Mouse (Mus musculus) limb, embryonic 14.5 days (tissue): ENCODE data around the gene Anks1b. TPM values are rescaled to one million over a fixed set of nuclear protein-coding genes. Genes with fewer than 3 reads are reported as not detected.

Experiments
- ATAC-seq: fragments of 200-750 bp; cut with Nextera tagmentation; 2 replicates; pipeline ENCODE4 v1.8.0; 2017; ENCODE audit warnings: low read depth, moderate number of reproducible peaks, moderate TSS enrichment; ENCODE audit not compliant: low FRiP score
- DNase-seq: peaks from one replicate; pipeline ENCODE4 v3.0.0-alpha.2; 2015; ENCODE audit warnings: low spot score
- H3K27ac ChIP-seq: fragments of 300-500 bp; sonication (generic); replicated peaks from 2 replicates; pipeline ENCODE4 v1.5.1; 2014; ENCODE audit warnings: low read depth, mild to moderate bottlenecking, low read length, moderate library complexity, mixed read lengths
- H3K27me3 ChIP-seq: fragments of 300-500 bp; sonication (generic); 2 replicates; pipeline ENCODE4 v1.6.1; 2014; ENCODE audit warnings: low read length, mixed read lengths; ENCODE audit not compliant: control insufficient read depth, insufficient read depth
- H3K36me3 ChIP-seq: fragments of 300-500 bp; sonication (generic); 2 replicates; pipeline ENCODE4 v1.6.1; 2014; ENCODE audit warnings: mild to moderate bottlenecking, low read length, moderate library complexity, mixed read lengths; ENCODE audit not compliant: control insufficient read depth, insufficient read depth
- H3K4me1 ChIP-seq: fragments of 300-500 bp; sonication (generic); 2 replicates; pipeline ENCODE4 v1.6.1; 2014; ENCODE audit warnings: antibody characterized with exemption, low read length, mixed read lengths; ENCODE audit not compliant: control insufficient read depth, insufficient read depth
- H3K4me2 ChIP-seq: fragments of 300-500 bp; sonication (generic); replicated peaks from 2 replicates; pipeline ENCODE4 v1.6.1; 2014; ENCODE audit warnings: low read depth, mild to moderate bottlenecking, low read length, moderate library complexity; ENCODE audit not compliant: severe bottlenecking
- H3K4me3 ChIP-seq: fragments of 300-500 bp; sonication (generic); replicated peaks from 2 replicates; pipeline ENCODE4 v1.5.1; 2014; ENCODE audit warnings: low read length
- H3K9ac ChIP-seq: fragments of 300-500 bp; sonication (generic); 2 replicates; pipeline ENCODE4 v1.6.1; 2014; ENCODE audit warnings: mild to moderate bottlenecking, low read depth, low read length, moderate library complexity; ENCODE audit not compliant: severe bottlenecking
- H3K9me3 ChIP-seq: fragments of 300-500 bp; sonication (generic); 2 replicates; pipeline ENCODE4 v1.6.1; 2016; ENCODE audit warnings: low read length; ENCODE audit not compliant: control insufficient read depth
- POLR2A ChIP-seq: fragments of 200-500 bp; IDR thresholded peaks from 2 replicates; pipeline ENCODE4 v1.8.0; 2012; ENCODE audit warnings: inconsistent platforms, mild to moderate bottlenecking, moderate library complexity, borderline replicate concordance; ENCODE audit not compliant: insufficient read depth, insufficient read length; ENCODE audit errors: extremely low read depth
- WGBS: fragments of 180-500 bp; shearing (Covaris S2); extraction: QIAGEN DNeasy Blood & Tissue Kit; methylation state at CpG from one replicate; pipeline ENCODE4 v1.1.7; 2014; 5-methylcytosine and 5-hydroxymethylcytosine counted together
- polyA plus RNA-seq, 2 experiments: library from polyadenylated mRNA; depleted of rRNA in 1 of 2; stranded (reverse) in 1 of 2; unstranded in 1 of 2; fragments of >200 nt; fragmentation: Nextera tagmentation in 1 of 2; extraction: Ambion mirVana in 1 of 2; gene quantifications; 2 replicates each; pipeline versions ENCODE4 v1.2.1 to v1.2.3; 2012 to 2014

Anks1b gene
- polyA plus RNA-seq, 2 experiments, result 2.6 to 4.3 TPM

DNA sequence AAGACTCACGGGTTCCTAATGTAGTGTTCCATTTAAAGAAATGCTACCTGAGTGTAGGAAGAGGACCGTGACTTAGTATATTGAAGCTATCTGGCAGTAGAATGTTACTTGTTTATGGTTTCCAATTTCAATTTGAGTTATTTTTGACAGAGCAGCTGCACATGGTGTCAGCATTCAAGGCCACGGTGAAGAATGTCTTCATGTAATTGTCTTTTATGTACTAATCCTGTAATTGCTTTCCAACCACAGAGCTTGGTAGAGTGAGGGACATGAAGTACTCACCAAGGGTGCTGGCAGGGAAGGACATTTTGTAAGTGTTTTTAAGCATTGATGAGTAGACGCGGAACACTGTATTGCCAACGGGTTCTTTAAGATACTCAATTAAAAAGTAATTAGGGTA, 1073.7 kb downstream of the Anks1b start:
- Histone ChIP-seq H3K36me3 (no peaks in the 10 kb centered on the region), H3K27ac (no peak overlapping the region), H3K9ac (no peak overlapping the region), H3K4me2 (no peak overlapping the region), H3K9me3 (no peaks in the 10 kb centered on the region), H3K27me3 (no peaks in the 10 kb centered on the region; the same call in 1 of the 2 replicates), H3K4me1 (0 out of 2 replicates have a peak, but pooled peaks cover 2% of the 10 kb centered on the region), H3K4me3 (no peak overlapping the region)
- DNase-seq (no peak), ATAC-seq (no peak)
- 83% methylated on average over 6 of the region's 6 CpGs for WGBS
- TF ChIP-seq POLR2A, result no peak

DNA sequence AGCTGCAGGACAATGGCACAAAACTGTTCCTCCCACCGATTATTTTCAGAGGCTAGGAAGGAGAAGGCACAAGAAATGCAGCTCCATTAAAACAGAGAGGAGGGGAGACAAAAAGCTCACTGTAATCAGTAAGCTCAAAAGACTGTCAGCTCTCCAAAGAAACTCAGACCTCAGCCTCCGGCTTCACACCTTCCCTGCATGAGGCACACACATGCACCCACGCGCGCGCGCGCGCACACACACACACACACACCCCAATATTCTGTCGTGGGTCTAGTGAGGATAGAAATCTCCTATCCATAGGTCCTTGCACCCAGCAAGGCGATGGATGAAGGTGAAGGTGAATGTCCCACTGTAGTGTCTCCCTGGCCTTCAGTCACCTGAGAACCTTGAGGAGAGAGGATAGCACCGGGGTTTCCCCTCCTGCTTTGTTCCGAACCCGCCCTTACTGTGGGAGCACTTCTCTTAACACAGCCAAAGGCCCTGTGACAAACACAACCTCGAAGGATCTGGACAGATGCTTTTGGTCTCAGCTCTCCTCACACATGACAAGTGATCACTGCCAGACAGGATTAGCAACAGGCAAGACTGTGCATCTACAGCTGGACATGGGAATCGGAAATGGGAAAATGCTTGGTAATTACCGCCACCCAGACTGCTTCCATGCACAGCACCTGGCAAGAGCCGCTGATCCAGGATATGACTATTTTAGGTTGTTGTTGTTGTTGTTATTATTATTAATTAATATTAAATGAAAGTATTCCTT, 1074.5 kb downstream of the Anks1b start:
- Histone ChIP-seq H3K4me1 (0 out of 2 replicates have a peak, but pooled peaks cover 2% of the 10 kb centered on the region), H3K27me3 (no peaks in the 10 kb centered on the region; the same call in 1 of the 2 replicates), H3K27ac (no peak overlapping the region), H3K9me3 (no peaks in the 10 kb centered on the region), H3K4me2 (no peak overlapping the region), H3K36me3 (no peaks in the 10 kb centered on the region), H3K4me3 (no peak overlapping the region), H3K9ac (no peak overlapping the region)
- ATAC-seq (no peak), DNase-seq (no peak)
- no peak for TF ChIP-seq POLR2A
- 91% methylated on average over 18 of the region's 18 CpGs for WGBS

DNA sequence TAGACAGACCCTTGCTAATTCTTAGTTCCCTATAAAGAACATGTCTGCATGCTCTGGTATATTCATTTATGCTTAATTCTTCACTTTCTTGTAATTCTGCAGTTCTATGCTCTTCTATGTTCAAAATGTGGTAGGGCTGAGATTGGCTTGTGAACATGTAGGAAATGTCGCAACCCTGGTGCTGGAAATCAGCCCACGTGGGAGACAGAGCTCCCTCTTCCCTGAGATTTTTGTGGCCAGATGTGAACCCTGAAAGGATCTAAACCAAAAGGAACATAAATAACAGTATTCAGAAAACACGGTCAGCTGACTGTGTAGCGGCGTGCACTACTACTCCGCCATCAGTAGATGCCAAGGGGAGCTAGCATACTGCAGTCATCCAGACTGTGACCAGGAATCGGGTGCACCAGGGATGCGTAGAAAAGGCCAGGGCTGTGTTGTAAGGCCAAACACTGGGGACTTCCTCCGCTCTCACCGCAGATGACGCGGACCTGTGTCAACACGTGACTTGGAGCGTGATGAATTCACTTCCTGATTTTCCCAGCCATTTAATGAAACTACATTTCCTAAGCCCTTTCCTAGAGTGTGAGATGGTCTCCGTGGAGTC, 1079.9 kb downstream of the Anks1b start:
- 0 out of 2 replicates have a peak, but pooled peaks cover 2% of the 10 kb centered on the region for H3K4me1 ChIP-seq
- ATAC-seq, result no peak
- no peak for DNase-seq
- H3K4me3 ChIP-seq, result no peak overlapping the region
- H3K27me3 ChIP-seq, result no peaks in the 10 kb centered on the region; the same call in 1 of the 2 replicates
- WGBS, result 88% methylated on average over 15 of the region's 15 CpGs
- no peak overlapping the region for H3K27ac ChIP-seq
- TF ChIP-seq POLR2A, result no peak
- H3K9me3 ChIP-seq, result no peaks in the 10 kb centered on the region
- H3K4me2 ChIP-seq, result no peak overlapping the region
- no peaks in the 10 kb centered on the region for H3K36me3 ChIP-seq
- no peak overlapping the region for H3K9ac ChIP-seq

DNA sequence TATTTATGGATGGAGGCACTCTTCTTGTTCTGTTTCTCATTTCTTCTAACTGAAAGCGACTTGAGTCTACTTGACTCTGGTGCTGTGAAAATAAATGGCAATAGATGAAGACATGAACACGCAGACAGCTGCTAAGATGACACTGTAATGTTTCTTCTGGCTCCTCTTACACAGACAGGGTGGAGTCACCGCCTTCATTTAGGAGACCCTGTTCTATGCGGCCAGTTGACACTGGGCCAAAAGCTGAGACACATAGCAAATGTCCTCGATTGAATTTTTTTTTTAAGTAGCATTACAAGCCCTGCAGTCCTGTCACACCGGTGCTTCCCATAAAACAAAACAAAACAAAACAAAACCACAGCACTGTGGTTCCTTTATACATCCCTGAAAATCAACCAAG, 1080.5 kb downstream of the Anks1b start:
- H3K4me3 ChIP-seq, result no peak overlapping the region
- no peaks in the 10 kb centered on the region for H3K9me3 ChIP-seq
- H3K27me3 ChIP-seq, result no peaks in the 10 kb centered on the region
- 73% methylated on average over 6 of the region's 6 CpGs for WGBS
- no peak for TF ChIP-seq POLR2A
- 0 out of 2 replicates have a peak, but pooled peaks cover 2% of the 10 kb centered on the region for H3K4me1 ChIP-seq
- DNase-seq, result no peak
- no peak for ATAC-seq
- H3K4me2 ChIP-seq, result no peak overlapping the region
- H3K9ac ChIP-seq, result no peak overlapping the region
- no peaks in the 10 kb centered on the region for H3K36me3 ChIP-seq
- no peak overlapping the region for H3K27ac ChIP-seq

DNA sequence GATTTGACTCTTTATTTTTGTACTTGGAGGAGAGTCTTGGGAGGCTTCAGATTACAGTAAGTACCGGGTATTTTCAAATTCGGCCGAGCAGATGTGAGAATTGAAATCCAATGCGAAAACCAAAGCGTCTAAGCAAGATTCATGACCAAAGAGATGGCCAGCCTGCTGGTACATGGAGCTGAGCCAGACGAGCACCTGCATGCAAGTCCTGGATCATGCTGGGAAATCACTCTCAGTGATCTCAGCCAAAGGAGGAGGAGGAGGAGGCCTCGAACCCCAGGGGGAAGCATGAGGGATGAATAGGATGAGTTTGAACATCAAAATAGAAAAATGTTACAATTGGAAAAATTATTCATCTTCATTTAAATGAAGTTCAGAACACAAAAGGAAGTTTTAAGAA, 1087.1 kb downstream of the Anks1b start:
- Histone ChIP-seq H3K36me3 (no peaks in the 10 kb centered on the region), H3K27me3 (no peaks in the 10 kb centered on the region), H3K4me1 (no peaks in the 10 kb centered on the region), H3K9me3 (no peaks in the 10 kb centered on the region), H3K27ac (no peak overlapping the region), H3K4me3 (no peak overlapping the region), H3K9ac (no peak overlapping the region), H3K4me2 (no peak overlapping the region)
- no peak for ATAC-seq
- no peak for DNase-seq
- TF ChIP-seq POLR2A, result no peak
- 67% methylated on average over 7 of the region's 7 CpGs for WGBS
